Mouse (Mus musculus) embryonic facial prominence, embryonic 14.5 days (tissue): ENCODE measurements around the gene Cript. TPM values are rescaled to one million over a fixed set of nuclear protein-coding genes. Genes with fewer than 3 reads are reported as not detected.

Experiments
- ATAC-seq: fragments of 200-750 bp; cut with Nextera tagmentation; 2 replicates; pipeline ENCODE4 v1.8.0; 2017; ENCODE audit warnings: low read depth, moderate number of reproducible peaks, moderate TSS enrichment
- DNase-seq: peaks from one replicate; pipeline ENCODE4 v3.0.0-alpha.2; 2015; ENCODE audit warnings: low spot score
- H3K27ac ChIP-seq: fragments of 300-500 bp; sonication (generic); replicated peaks from 2 replicates; pipeline ENCODE4 v1.5.1; 2014; ENCODE audit warnings: low read depth, mild to moderate bottlenecking, low read length, moderate library complexity
- H3K27me3 ChIP-seq: fragments of 300-500 bp; sonication (generic); replicated peaks from 2 replicates; pipeline ENCODE4 v1.6.1; 2014; ENCODE audit warnings: low read length; ENCODE audit not compliant: control insufficient read depth, insufficient read depth
- H3K36me3 ChIP-seq: fragments of 300-500 bp; sonication (generic); 2 replicates; pipeline ENCODE4 v1.6.1; 2014; ENCODE audit warnings: low read length, mixed read lengths; ENCODE audit not compliant: control insufficient read depth, insufficient read depth
- H3K4me1 ChIP-seq: fragments of 300-500 bp; sonication (generic); 2 replicates; pipeline ENCODE4 v1.6.1; 2014; ENCODE audit warnings: antibody characterized with exemption, low read length; ENCODE audit not compliant: control insufficient read depth, insufficient read depth
- H3K4me2 ChIP-seq: fragments of 300-500 bp; sonication (generic); 2 replicates; pipeline ENCODE4 v1.6.1; 2014; ENCODE audit warnings: low read depth, mild to moderate bottlenecking, low read length, moderate library complexity, mixed read lengths
- H3K4me3 ChIP-seq: fragments of 300-500 bp; sonication (generic); 2 replicates; pipeline ENCODE4 v1.5.1; 2014; ENCODE audit warnings: low read depth, mild to moderate bottlenecking, low read length
- H3K9ac ChIP-seq: fragments of 300-500 bp; sonication (generic); 2 replicates; pipeline ENCODE4 v1.6.1; 2014; ENCODE audit warnings: low read depth, mild to moderate bottlenecking, low read length, moderate library complexity, mixed read lengths
- H3K9me3 ChIP-seq: fragments of 300-500 bp; sonication (generic); 2 replicates; pipeline ENCODE4 v1.6.1; 2016; ENCODE audit warnings: low read length; ENCODE audit not compliant: control insufficient read depth
- WGBS: fragments of 180-500 bp; shearing (Covaris S2); extraction: QIAGEN DNeasy Blood & Tissue Kit; methylation state at CpG from one replicate; pipeline ENCODE4 v1.1.7; 2014; 5-methylcytosine and 5-hydroxymethylcytosine counted together
- polyA plus RNA-seq: library from polyadenylated mRNA; unstranded; fragments of >200 nt; fragmentation: Nextera tagmentation; extraction: Ambion mirVana; gene quantifications from 2 replicates; pipeline ENCODE4 v1.2.1, GENCODE M21; 2014

Cript gene
- polyA plus RNA-seq, 1 experiment from 2014 or later, result 111 TPM

DNA sequence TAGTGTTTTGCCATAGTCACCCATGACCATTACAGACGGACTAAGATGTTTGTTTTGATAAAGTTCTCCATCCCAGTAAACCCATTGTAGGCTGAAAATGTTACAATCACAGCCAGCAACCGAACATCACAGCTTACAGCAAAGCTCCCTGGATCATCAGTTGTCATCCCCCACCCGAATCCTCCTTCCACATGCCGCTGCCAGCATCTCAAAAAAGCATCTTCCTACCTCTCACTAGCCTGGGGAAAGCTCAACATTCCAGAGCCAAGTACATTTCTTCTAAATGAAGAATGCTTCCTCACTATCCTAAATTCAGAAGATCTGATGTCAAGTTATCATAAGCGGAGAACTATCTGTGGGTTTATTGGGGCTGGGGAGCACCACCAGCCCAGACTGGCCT, 13.1 kb downstream of the Cript start:
- 85% methylated on average over 5 of the region's 5 CpGs for WGBS

DNA sequence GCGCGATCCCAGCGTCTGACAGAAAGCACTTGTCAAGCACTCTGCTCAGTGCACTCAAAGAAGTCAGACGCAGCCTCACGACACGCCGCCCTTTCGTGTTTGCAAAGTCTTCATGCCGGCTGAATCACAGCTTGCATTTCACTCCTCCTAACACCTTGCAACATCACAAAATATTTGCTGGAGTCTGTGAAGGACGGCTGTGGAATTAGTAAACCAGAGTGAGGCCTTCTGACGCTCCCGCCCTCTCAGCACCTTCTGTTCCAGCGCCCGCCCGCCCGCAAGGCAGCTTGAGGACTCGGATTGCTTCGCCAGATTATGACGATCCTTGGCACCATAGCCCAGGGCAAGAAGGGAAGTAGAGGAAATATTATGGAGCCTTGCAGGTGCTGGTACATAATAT, 16.4 kb downstream of the Cript start:
- H3K9ac ChIP-seq, result no peak overlapping the region
- peaks cover 4% of the 10 kb centered on the region; the same call in 1 of the 2 replicates for H3K4me1 ChIP-seq
- no peak overlapping the region for H3K4me3 ChIP-seq
- no peak overlapping the region for H3K27ac ChIP-seq
- peaks cover 9% of the 10 kb centered on the region; the same call in 1 of the 2 replicates for H3K36me3 ChIP-seq
- DNase-seq (no peak), ATAC-seq (no peak)
- no peaks in the 10 kb centered on the region for H3K27me3 ChIP-seq
- H3K4me2 ChIP-seq, result no peak overlapping the region
- no peaks in the 10 kb centered on the region for H3K9me3 ChIP-seq
- WGBS, result 74% methylated on average over 19 of the region's 19 CpGs

More for the DNA sequence above, 13.1 kb downstream of the Cript start:
- ATAC-seq (no peak), DNase-seq (no peak)
- Histone ChIP-seq H3K36me3 (peaks cover 29% of the 10 kb centered on the region), H3K4me2 (no peak overlapping the region), H3K27ac (no peak overlapping the region), H3K9me3 (no peaks in the 10 kb centered on the region), H3K4me3 (no peak overlapping the region), H3K9ac (no peak overlapping the region), H3K27me3 (no peaks in the 10 kb centered on the region), H3K4me1 (no peaks in the 10 kb centered on the region)

DNA sequence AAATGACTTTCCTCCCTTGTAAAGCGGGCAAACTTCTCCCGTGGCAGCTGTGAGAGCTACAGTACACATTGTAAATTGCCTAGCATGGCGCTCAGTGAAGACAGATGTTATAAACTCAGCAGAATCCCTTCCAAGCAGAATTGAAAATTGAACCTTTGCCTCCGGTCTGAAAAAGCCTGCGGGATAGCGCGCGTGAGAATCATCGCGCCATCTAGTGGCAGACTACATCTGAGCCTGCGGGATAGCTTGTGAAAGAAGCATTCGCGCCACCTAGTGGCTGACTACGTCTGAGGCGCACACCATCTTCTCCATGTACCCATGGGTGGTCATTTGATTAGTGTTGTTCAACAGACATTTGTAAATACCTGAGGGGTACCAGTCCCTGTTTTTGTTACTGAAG, 19.0 kb downstream of the Cript start:
- H3K9ac ChIP-seq, result no peak overlapping the region
- H3K4me2 ChIP-seq, result no peak overlapping the region; the same call in 1 of the 2 replicates
- no peaks in the 10 kb centered on the region for H3K27me3 ChIP-seq
- H3K4me3 ChIP-seq, result no peak overlapping the region
- DNase-seq (peak; percentile 97), ATAC-seq (peak; percentile 87)
- H3K27ac ChIP-seq, result peak overlapping the region; percentile 66; the same call in 1 of the 2 replicates
- peaks cover 4% of the 10 kb centered on the region; the same call in 1 of the 2 replicates for H3K4me1 ChIP-seq
- WGBS, result under 1% methylated on average over 15 of the region's 15 CpGs
- H3K9me3 ChIP-seq, result no peaks in the 10 kb centered on the region
- H3K36me3 ChIP-seq, result no peaks in the 10 kb centered on the region

DNA sequence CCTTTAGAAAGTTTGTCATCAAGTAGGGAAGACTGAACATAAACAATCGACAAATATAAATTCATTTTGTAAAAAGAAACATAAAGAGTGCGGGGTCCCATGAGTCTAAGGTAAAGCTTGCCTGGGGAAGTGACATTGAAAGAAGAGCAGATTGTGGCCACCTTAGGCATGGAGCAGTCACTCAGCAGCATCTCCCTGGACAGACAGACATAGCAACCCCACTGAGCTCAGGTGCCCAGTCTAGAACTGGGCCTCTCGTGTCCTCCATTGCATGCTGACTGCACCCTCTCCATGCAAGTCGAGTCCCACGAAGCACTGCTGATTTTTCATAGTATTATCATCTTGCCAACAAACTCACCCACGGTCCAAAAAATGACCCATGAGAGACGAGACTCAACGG, 19.4 kb downstream of the Cript start:
- Histone ChIP-seq H3K4me1 (peaks cover 4% of the 10 kb centered on the region; the same call in 1 of the 2 replicates), H3K9me3 (no peaks in the 10 kb centered on the region), H3K9ac (no peak overlapping the region), H3K27ac (no peak overlapping the region), H3K4me2 (no peak overlapping the region), H3K36me3 (no peaks in the 10 kb centered on the region), H3K4me3 (no peak overlapping the region), H3K27me3 (no peaks in the 10 kb centered on the region)
- no peak for DNase-seq
- no peak for ATAC-seq
- WGBS, result 83% methylated on average over 8 of the region's 8 CpGs

DNA sequence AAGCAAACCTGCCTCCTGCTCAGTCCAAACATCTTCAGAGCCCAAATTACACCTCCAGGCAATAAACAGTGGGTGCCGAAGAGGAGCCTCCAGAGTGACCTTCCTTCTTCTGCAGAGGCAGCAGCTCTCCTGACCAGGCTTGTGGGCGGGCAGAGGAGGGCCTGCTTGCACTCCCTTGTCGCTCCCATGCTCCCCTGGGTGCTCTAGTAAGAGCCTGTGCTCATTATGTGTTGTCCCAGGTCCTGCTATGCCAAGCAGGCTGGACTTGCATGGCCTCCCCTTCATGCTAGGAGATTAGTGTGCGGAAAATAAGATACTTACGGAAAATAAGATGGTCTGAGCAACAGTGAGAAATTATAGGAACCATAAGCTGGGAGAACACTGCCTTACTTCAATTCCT, 24.3 kb downstream of the Cript start:
- Histone ChIP-seq H3K9me3 (no peaks in the 10 kb centered on the region), H3K36me3 (no peaks in the 10 kb centered on the region), H3K27ac (no peak overlapping the region), H3K4me3 (no peak overlapping the region), H3K27me3 (no peaks in the 10 kb centered on the region), H3K9ac (no peak overlapping the region), H3K4me2 (no peak overlapping the region), H3K4me1 (no peaks in the 10 kb centered on the region)
- 55% methylated on average over 5 of the region's 5 CpGs for WGBS
- no peak for ATAC-seq
- DNase-seq, result no peak

DNA sequence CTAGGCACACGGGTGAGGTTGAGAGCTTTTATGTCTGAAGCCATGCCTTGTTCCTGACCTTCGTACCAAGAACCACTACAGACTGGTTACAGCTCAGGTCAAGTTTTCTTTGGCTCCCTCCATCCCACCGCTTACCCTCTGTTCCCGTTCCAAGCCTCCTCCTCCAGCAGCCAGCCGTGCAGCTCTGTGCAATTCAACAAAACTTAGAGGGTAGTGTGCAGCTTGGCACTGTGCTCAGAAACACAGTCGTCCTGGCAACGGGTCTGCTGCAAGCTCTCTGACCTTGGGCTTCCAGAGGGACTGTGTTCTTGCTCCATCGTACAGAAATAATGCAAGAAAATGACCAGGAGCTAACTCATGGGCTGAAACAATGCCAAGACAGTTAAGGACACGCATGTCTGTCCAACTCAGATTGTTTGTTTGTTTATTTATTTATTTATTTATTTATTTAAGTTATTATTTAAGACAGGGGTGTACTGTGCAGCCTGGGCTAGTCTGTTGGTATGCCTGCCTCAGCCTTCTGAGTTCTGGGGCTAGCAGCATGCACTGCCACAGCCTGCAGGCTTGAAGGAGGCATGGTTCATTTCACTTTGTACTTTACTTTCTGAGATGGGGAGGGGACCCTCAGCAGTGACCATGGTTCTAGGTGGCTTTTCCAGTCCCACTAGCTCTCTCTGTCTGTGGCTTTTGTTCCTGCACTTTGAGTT, 25.3 kb downstream of the Cript start:
- ATAC-seq, result peak; percentile 48; the same call in 1 of the 2 replicates
- Histone ChIP-seq H3K4me1 (peaks cover 5% of the 10 kb centered on the region; the same call in 1 of the 2 replicates), H3K27me3 (no peaks in the 10 kb centered on the region), H3K9me3 (no peaks in the 10 kb centered on the region), H3K36me3 (no peaks in the 10 kb centered on the region), H3K27ac (no peak overlapping the region), H3K4me3 (no peak overlapping the region), H3K4me2 (no peak overlapping the region), H3K9ac (no peak overlapping the region)
- 58% methylated on average over 9 of the region's 9 CpGs for WGBS
- peak; percentile 54 for DNase-seq

DNA sequence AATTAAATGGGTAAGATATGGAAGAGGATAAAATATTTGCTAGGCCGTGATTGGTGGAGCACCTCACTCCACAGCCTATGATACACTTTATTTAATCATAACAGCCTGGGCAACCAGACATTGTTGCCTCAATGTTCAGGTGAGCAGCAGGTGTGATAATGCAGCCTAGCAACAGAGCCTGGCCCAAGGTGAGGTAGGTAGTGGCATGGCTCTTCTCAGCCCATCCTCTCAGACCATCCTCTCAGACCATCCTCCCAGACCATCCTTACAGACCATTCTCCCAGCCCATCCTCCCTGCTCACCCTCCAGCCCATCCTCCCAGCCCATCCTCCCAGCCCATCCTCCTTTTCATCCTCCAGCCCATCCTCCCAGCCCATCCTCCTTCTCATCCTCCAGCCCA, 26.3 kb downstream of the Cript start:
- no peak overlapping the region for H3K27ac ChIP-seq
- H3K4me3 ChIP-seq, result no peak overlapping the region
- no peak for DNase-seq
- 90% methylated on average over 1 of the region's 1 CpGs for WGBS
- no peak for ATAC-seq
- H3K4me2 ChIP-seq, result no peak overlapping the region
- H3K36me3 ChIP-seq, result no peaks in the 10 kb centered on the region
- no peak overlapping the region for H3K9ac ChIP-seq
- peaks cover 7% of the 10 kb centered on the region; the same call in 1 of the 2 replicates for H3K4me1 ChIP-seq
- no peaks in the 10 kb centered on the region for H3K9me3 ChIP-seq
- H3K27me3 ChIP-seq, result no peaks in the 10 kb centered on the region

DNA sequence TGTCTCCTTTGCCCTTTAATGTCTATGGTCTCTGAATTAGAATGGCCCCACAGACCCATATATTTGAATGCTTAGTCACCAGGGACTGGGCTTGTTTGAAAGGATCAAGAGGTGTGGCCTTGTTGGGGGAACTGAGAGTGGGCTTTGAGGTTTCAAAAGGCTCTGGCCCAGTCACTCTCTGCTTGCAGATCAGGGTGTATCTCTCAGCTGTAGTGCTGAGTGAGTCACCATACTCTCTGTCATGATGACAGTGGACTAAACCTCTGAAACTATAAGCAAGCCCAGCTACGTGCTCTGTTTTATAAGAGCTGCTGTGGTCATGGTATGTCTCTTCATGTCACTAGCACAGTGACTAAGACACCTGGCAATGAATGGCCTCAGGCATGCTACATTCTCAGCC, 27.1 kb downstream of the Cript start:
- Histone ChIP-seq H3K9me3 (no peaks in the 10 kb centered on the region), H3K9ac (no peak overlapping the region), H3K27ac (no peak overlapping the region), H3K4me2 (no peak overlapping the region), H3K4me3 (no peak overlapping the region), H3K36me3 (no peaks in the 10 kb centered on the region), H3K4me1 (peaks cover 13% of the 10 kb centered on the region; the same call in 1 of the 2 replicates), H3K27me3 (no peaks in the 10 kb centered on the region)
- DNase-seq, result no peak
- no peak for ATAC-seq
- 74% methylated on average over 1 of the region's 1 CpGs for WGBS

DNA sequence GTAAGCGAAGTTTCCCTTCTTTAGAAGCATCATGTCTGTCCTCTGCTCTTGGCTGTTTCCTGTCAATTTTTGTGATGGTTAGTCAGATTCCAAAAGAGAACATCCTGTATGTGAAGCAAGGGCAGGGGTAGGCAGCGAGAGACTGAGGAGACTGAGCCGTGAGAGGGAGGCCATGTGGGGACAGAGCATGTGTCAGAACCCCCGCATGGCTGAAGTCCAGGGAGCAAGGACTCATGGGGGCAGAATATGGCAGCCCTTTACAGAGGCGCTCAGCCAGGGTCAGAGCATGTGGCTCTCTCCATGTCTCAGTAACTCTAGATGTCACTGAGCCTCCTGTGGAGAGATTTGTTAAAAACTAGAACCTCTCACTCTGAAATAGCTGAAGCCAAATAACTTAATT, 28.6 kb downstream of the Cript start:
- Histone ChIP-seq H3K4me2 (no peak overlapping the region), H3K9ac (no peak overlapping the region), H3K27ac (no peak overlapping the region), H3K27me3 (no peaks in the 10 kb centered on the region), H3K4me3 (no peak overlapping the region), H3K9me3 (no peaks in the 10 kb centered on the region), H3K4me1 (peaks cover 15% of the 10 kb centered on the region; the same call in 1 of the 2 replicates), H3K36me3 (no peaks in the 10 kb centered on the region)
- DNase-seq, result no peak
- no peak for ATAC-seq
- WGBS, result 77% methylated on average over 5 of the region's 5 CpGs
